Mouse (Mus musculus) liver, embryonic 15.5 days (tissue): ENCODE results near the gene Sall4. TPM values are rescaled to one million over a fixed set of nuclear protein-coding genes. Genes with fewer than 3 reads are reported as not detected.

Experiments
- polyA plus RNA-seq: library from polyadenylated mRNA; unstranded; fragments of >200 nt; fragmentation: Nextera tagmentation; extraction: Ambion mirVana; gene quantifications from 2 replicates; pipeline ENCODE4 v1.2.1, GENCODE M21; 2015

Gene Sall4
- polyA plus RNA-seq, 1 experiment from 2014 or later = 3.6 TPM

Other genes with a start within 250 kb of the Sall4 start
- gene Nfatc2, start 166.3 kb downstream of the Sall4 start, polyA plus RNA-seq = 0.23 and 0.36 TPM in 2 replicates
- gene Atp9a, start 25.5 kb downstream of the Sall4 start, polyA plus RNA-seq = 3.3 and 4.2 TPM in 2 replicates
- 8.2 and 8.4 TPM in 2 replicates for gene Zfp64, start 187.6 kb upstream of the Sall4 start, polyA plus RNA-seq